Mouse (Mus musculus) forebrain, embryonic 12.5 days (tissue): Measurements from ENCODE around the gene Ptprd. TPM values are rescaled to one million over a fixed set of nuclear protein-coding genes. Genes with fewer than 3 reads are reported as not detected.
"Not testable (repeated sequence)": the region's sequence is repeated elsewhere in the genome, so short reads cannot be mapped to it uniquely, and the experiment has no call there.

Experiments
- ATAC-seq: fragments of 200-750 bp; cut with Nextera tagmentation; 2 replicates; pipeline ENCODE4 v1.8.0; 2017; ENCODE audit warnings: moderate TSS enrichment; ENCODE audit not compliant: low FRiP score
- H3K27ac ChIP-seq: fragments of 300-500 bp; sonication (generic); 2 replicates; pipeline ENCODE4 v1.5.1; 2016; ENCODE audit warnings: mild to moderate bottlenecking
- H3K27me3 ChIP-seq: fragments of 300-500 bp; sonication (generic); 2 replicates; pipeline ENCODE4 v1.6.1; 2016; ENCODE audit warnings: mild to moderate bottlenecking
- H3K36me3 ChIP-seq: fragments of 300-500 bp; sonication (generic); replicated peaks from 2 replicates; pipeline ENCODE4 v1.6.1; 2016; ENCODE audit warnings: mild to moderate bottlenecking
- H3K4me1 ChIP-seq: fragments of 300-500 bp; sonication (generic); 2 replicates; pipeline ENCODE4 v1.6.1; 2016
- H3K4me2 ChIP-seq: fragments of 300-500 bp; sonication (generic); 2 replicates; pipeline ENCODE4 v1.6.1; 2016; ENCODE audit warnings: mild to moderate bottlenecking, moderate library complexity
- H3K4me3 ChIP-seq: fragments of 300-500 bp; sonication (generic); replicated peaks from 2 replicates; pipeline ENCODE4 v1.5.1; 2016; ENCODE audit warnings: mild to moderate bottlenecking
- H3K9ac ChIP-seq: fragments of 300-500 bp; sonication (generic); 2 replicates; pipeline ENCODE4 v1.6.1; 2016; ENCODE audit warnings: mild to moderate bottlenecking
- H3K9me3 ChIP-seq: fragments of 300-500 bp; sonication (generic); 2 replicates; pipeline ENCODE4 v1.6.1; 2016
- WGBS: fragments of 180-500 bp; shearing (Covaris S2); methylation state at CpG from one replicate; pipeline ENCODE4 v1.1.7; 2016; 5-methylcytosine and 5-hydroxymethylcytosine counted together
- polyA plus RNA-seq: library from polyadenylated mRNA; unstranded; fragments of >200 nt; fragmentation: Nextera tagmentation; extraction: Ambion mirVana; gene quantifications from 2 replicates; pipeline ENCODE4 v1.2.1, GENCODE M21; 2016

The Ptprd gene
- polyA plus RNA-seq, 1 experiment from 2014 or later: 52.0 TPM

DNA sequence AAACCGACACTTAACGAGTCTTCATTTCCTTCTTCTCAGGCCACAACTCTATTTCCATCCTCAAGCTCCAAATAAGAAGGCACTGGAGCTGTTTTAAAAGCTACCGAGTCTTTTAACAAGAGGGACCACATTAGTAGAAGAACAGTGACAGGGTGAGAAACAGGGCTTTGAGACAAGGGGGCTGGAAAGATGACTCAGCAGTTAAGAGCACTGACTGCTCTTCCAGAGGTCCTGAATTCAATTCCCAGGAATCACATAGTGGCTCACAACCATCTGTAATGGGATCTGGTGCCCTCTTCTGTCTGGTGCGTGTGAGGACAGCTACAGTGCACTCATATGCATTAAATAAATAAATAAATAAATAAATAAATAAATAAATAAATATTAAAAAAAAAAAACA is 2174.6 kb downstream of the Ptprd start:
- not testable (repeated sequence) for H3K4me3 ChIP-seq, H3K36me3 ChIP-seq, ATAC-seq, H3K4me1 ChIP-seq, H3K27ac ChIP-seq, H3K27me3 ChIP-seq, H3K4me2 ChIP-seq, H3K9ac ChIP-seq, H3K9me3 ChIP-seq
- WGBS: 72% methylated on average over 4 of the region's 4 CpGs

DNA sequence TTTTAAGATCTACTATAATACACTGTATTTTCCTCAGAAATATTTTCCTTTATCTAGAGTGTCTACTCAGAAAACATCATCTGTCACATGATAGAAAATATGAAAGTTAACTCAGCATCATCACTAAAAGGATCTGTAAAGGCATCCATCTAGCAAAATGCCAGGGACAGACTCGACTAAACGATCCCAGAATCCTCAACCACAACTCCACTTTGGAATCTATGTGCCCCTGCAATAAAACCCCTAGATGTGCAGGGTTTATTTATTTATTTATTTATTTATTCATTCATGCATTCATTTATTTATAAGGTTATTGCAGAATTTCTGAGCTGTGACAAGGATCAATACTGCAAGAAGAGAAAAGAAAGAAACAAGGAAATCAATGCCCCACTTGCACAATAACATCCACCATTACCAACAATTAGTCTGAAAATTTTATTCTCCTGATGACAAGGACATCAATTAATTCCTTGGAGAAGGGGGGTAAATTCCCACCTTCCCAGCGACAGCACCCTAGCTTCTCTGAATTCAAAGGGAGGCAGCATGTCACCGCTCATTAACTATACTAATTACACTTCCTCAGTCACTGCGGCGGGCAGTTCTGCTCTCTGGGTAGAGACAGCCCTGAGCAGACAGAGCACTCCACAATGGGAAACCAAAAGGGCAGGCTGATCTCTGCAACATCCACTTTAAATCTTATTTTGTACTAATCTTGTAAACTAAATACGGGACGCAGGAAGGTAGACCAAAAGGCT is 2186.0 kb downstream of the Ptprd start:
- H3K9me3 ChIP-seq: no peaks in the 10 kb centered on the region
- 30% methylated on average over 8 of the region's 8 CpGs for WGBS
- ATAC-seq: peak; percentile 93
- peak overlapping the region; percentile 40 for H3K4me2 ChIP-seq
- H3K4me3 ChIP-seq: peak overlapping the region; percentile 11; the same call in 1 of the 2 replicates
- H3K27me3 ChIP-seq: no peaks in the 10 kb centered on the region
- no peaks in the 10 kb centered on the region for H3K36me3 ChIP-seq
- H3K9ac ChIP-seq: no peak overlapping the region
- H3K27ac ChIP-seq: peak overlapping the region; percentile 68
- peaks cover 7% of the 10 kb centered on the region for H3K4me1 ChIP-seq

DNA sequence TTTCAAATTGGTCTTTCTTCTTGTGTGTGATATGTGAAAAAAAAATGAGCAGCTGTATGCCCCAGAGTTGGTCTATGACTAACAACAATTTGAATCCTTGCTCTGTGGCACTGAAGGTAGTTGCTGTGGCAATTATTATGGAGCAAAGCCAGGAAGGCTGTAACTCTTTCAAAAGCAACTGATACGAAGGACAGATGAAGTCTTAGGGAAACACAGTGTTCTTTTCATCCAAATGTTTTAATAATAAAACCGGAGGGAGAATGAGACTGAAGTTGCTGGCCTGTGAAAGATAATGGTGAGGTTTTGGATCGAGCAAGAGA is 2187.3 kb downstream of the Ptprd start:
- Histone ChIP-seq H3K4me2 (no peak overlapping the region), H3K9ac (no peak overlapping the region), H3K4me3 (no peak overlapping the region), H3K27me3 (no peaks in the 10 kb centered on the region), H3K9me3 (no peaks in the 10 kb centered on the region), H3K4me1 (peaks cover 7% of the 10 kb centered on the region), H3K36me3 (no peaks in the 10 kb centered on the region), H3K27ac (no peak overlapping the region)
- no peak for ATAC-seq
- WGBS: 63% methylated on average over 3 of the region's 3 CpGs

DNA sequence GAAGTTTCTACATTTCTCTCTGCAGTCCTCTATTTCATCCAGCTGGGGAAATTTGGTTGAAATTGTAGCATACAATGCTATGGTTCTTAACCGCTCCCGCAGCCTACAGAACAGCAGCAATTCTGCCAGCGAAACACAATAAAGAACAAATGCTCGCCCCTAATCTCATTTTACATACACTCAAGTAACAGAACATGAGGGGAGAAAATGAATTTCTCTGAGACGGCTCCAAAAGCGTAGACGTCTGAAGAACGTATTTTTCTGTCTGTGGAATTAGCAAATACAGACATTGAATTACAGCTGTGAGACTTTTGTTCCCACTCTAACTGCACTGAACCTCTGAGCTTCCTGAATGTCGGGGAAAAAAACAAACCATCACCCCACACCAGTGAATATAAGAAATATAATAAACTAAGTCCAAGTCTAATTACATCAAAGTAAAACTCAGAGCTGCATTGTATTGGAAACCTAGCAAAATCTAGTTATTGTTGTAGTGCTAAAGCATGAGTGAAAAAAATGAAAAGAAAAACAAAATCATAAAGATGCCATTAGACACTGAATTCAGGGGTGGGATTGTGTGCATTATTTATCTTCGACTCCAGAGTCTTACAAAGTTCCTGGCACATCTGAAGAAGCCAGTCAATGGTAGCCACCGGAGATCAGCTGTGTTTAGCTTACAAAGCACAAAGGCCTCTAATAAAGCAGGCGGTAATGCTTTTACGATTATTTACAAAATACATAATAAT is 2187.8 kb downstream of the Ptprd start:
- no peak overlapping the region for H3K27ac ChIP-seq
- H3K9me3 ChIP-seq: no peaks in the 10 kb centered on the region
- 61% methylated on average over 13 of the region's 13 CpGs for WGBS
- no peak for ATAC-seq
- H3K27me3 ChIP-seq: no peaks in the 10 kb centered on the region
- peaks cover 7% of the 10 kb centered on the region for H3K4me1 ChIP-seq
- no peak overlapping the region for H3K4me2 ChIP-seq
- no peaks in the 10 kb centered on the region for H3K36me3 ChIP-seq
- no peak overlapping the region for H3K4me3 ChIP-seq
- no peak overlapping the region for H3K9ac ChIP-seq

DNA sequence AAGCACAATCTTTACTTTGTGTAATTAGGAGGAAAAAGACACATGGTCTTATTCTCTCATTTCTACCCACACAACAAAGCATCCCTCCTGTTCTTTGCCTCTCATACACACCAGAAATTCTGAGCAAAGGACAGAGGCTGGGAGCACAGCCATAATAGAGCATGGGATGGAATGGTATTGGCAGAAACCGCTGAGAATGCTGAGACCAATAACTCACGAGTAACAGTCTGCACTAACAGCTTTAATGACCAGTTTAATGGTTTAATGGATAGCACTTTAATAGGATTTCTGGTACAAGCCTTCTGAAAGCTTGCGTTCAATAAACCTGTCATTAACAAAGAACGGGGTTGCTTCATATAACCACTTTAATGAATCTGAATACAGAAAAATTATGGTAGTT is 2190.1 kb downstream of the Ptprd start:
- Histone ChIP-seq H3K36me3 (no peaks in the 10 kb centered on the region), H3K4me1 (peaks cover 7% of the 10 kb centered on the region), H3K9ac (no peak overlapping the region), H3K9me3 (no peaks in the 10 kb centered on the region), H3K27me3 (no peaks in the 10 kb centered on the region), H3K4me2 (no peak overlapping the region), H3K4me3 (no peak overlapping the region), H3K27ac (no peak overlapping the region)
- ATAC-seq: no peak
- 69% methylated on average over 4 of the region's 4 CpGs for WGBS

DNA sequence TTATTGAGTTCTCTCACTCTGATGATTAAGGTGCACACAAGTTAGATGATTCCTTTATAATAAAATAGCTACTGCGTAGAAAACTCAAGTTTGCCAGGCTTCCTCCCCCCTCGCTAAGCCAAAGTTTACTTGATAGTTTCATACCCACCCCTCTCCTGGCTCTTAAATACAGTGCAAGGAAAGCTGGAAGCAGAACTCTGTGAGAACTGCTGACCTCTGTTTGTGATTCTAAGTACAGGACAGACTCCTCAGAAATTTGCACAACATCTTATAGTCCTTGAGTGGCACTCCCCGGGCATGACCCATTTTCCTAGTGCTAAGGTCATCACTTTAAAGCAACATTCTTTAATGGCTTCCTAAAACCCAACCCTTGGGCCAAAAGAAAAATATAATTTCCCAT is 2196.7 kb downstream of the Ptprd start:
- ATAC-seq: no peak
- no peak overlapping the region for H3K27ac ChIP-seq
- peaks cover 3% of the 10 kb centered on the region; the same call in 1 of the 2 replicates for H3K4me1 ChIP-seq
- no peaks in the 10 kb centered on the region for H3K9me3 ChIP-seq
- no peaks in the 10 kb centered on the region for H3K27me3 ChIP-seq
- WGBS: 95% methylated on average over 3 of the region's 3 CpGs
- H3K9ac ChIP-seq: no peak overlapping the region
- H3K4me3 ChIP-seq: no peak overlapping the region
- H3K36me3 ChIP-seq: no peaks in the 10 kb centered on the region
- no peak overlapping the region for H3K4me2 ChIP-seq

DNA sequence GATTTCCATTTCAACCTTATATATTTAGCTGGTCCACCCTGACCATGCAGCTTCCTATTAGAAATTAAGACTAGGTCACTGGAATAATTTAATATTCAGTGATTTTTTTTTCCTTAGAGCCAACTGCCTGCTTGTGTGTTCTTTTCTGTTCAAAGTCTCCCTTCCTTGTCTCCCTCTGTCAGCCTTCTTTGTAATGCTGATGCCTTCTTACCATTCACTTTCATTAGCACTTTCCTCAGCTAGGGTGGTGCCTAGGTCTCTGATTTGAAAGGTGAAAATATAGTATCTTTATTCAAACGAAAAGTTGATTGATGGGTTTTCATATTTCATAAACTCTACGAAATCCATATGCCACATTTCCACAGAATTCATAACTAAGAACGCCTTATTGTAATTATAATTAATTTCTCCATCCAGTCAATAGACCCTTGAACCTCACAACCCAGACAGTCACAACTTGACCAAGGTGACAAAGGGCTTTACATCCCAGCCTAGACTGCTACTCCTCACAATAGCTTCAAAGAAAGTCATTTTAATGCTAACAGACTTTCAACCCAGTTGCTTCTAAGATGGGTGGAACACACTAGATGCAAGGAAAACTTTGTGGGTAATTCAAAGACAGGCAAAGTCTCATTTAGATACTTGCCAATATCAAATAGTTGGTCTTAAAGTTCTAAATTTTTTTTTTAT is 2197.5 kb downstream of the Ptprd start:
- Histone ChIP-seq H3K4me2 (no peak overlapping the region), H3K27me3 (no peaks in the 10 kb centered on the region), H3K9me3 (no peaks in the 10 kb centered on the region), H3K36me3 (no peaks in the 10 kb centered on the region), H3K4me1 (peaks cover 3% of the 10 kb centered on the region; the same call in 1 of the 2 replicates), H3K27ac (no peak overlapping the region), H3K4me3 (no peak overlapping the region), H3K9ac (no peak overlapping the region)
- WGBS: 58% methylated on average over 3 of the region's 3 CpGs
- ATAC-seq: no peak

DNA sequence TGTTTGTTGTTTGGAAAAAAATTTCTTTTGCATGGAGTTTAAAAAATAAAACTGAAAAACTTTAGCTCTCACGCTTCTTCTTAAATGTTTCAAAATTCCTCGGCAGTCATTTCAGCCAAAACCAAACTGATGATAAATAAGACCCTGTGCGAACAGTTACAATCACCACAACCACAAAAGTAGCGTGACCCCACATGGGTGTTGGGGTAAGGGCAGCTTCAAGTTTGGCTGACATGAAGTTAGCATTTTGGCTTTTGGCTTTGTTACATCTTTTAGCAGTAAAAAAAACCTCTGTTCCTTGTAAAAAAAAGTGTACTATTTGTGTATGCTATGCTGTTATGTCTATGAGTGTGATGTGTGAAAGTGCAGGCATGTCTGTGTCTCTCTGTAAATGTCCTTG is 2203.2 kb downstream of the Ptprd start:
- H3K4me3 ChIP-seq: no peak overlapping the region
- H3K27me3 ChIP-seq: no peaks in the 10 kb centered on the region
- no peak overlapping the region for H3K9ac ChIP-seq
- H3K4me2 ChIP-seq: no peak overlapping the region
- no peak overlapping the region for H3K27ac ChIP-seq
- WGBS: 91% methylated on average over 4 of the region's 4 CpGs
- no peak for ATAC-seq
- no peaks in the 10 kb centered on the region for H3K36me3 ChIP-seq
- no peaks in the 10 kb centered on the region for H3K9me3 ChIP-seq
- H3K4me1 ChIP-seq: peaks cover 6% of the 10 kb centered on the region; the same call in 1 of the 2 replicates

DNA sequence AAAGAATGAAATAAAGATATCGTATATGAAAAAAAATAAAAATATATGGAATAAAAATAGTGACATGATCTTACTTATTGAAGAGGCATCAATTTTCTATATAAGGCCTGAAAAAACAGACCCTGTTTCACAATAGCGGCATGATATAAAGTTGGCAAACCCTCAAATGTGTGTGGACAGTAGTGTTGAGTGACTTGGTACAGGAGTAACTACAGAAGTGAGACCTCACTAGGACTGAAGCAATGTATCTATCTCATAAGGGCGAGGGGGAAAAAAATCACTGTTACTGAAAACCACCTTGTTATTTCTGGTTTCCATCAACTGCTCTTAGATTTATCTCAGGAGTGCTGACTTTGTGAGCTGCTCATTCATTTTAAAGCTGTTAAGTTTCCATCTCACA is 2204.5 kb downstream of the Ptprd start:
- no peak overlapping the region for H3K4me3 ChIP-seq
- no peaks in the 10 kb centered on the region for H3K36me3 ChIP-seq
- WGBS: 93% methylated on average over 3 of the region's 3 CpGs
- no peaks in the 10 kb centered on the region for H3K27me3 ChIP-seq
- no peak overlapping the region for H3K27ac ChIP-seq
- no peak overlapping the region for H3K9ac ChIP-seq
- peaks cover 6% of the 10 kb centered on the region; the same call in 1 of the 2 replicates for H3K4me1 ChIP-seq
- no peak for ATAC-seq
- no peaks in the 10 kb centered on the region for H3K9me3 ChIP-seq
- no peak overlapping the region for H3K4me2 ChIP-seq

DNA sequence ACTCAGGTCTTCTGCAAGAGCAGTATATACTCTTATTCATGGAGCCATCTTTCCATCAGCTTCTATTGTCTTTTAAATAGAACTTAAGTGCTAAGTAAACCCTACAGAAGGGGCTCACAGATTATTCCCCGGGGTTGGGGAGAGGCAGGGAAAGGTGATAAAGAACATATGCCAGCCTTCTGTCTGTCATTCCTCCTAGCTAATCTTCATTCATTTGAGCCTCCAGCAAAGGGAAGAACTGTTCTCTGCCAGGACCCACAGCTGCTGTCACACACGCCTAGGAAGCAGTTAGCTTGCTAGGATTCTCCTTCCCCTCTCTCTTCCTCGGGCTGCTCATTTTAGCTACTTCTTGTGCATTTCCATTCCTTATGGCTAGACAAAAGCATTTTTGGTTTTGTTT is 2205.0 kb downstream of the Ptprd start:
- Histone ChIP-seq H3K4me3 (no peak overlapping the region), H3K27me3 (no peaks in the 10 kb centered on the region), H3K4me2 (no peak overlapping the region), H3K36me3 (no peaks in the 10 kb centered on the region), H3K9ac (no peak overlapping the region), H3K9me3 (no peaks in the 10 kb centered on the region), H3K4me1 (peaks cover 6% of the 10 kb centered on the region; the same call in 1 of the 2 replicates), H3K27ac (no peak overlapping the region)
- WGBS: 37% methylated on average over 3 of the region's 3 CpGs
- peak; percentile 42; the same call in 1 of the 2 replicates for ATAC-seq

DNA sequence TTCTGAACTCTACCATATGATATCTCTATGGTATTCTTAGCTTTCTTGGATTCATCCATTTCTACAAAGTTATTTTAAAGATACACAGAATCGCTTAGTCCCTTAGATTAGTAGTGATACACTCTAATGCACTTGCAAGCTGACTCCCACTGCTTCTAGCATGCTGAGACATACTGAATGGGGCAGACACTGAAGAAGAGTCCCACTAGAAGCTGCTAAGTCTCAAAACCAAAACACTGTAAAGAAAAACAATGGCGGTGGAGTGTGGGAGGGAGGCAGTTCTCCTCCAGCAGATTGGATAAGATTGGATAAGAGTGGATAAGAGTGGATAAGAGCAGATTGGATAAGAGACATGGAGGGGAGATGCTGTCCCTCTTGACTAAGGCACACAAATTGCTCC is 2207.6 kb downstream of the Ptprd start:
- Histone ChIP-seq H3K4me1 (peaks cover 6% of the 10 kb centered on the region; the same call in 1 of the 2 replicates), H3K4me3 (no peak overlapping the region), H3K36me3 (no peaks in the 10 kb centered on the region), H3K4me2 (no peak overlapping the region), H3K27me3 (no peaks in the 10 kb centered on the region), H3K27ac (no peak overlapping the region), H3K9ac (no peak overlapping the region), H3K9me3 (no peaks in the 10 kb centered on the region)
- WGBS: 82% methylated on average over 2 of the region's 2 CpGs
- no peak for ATAC-seq

DNA sequence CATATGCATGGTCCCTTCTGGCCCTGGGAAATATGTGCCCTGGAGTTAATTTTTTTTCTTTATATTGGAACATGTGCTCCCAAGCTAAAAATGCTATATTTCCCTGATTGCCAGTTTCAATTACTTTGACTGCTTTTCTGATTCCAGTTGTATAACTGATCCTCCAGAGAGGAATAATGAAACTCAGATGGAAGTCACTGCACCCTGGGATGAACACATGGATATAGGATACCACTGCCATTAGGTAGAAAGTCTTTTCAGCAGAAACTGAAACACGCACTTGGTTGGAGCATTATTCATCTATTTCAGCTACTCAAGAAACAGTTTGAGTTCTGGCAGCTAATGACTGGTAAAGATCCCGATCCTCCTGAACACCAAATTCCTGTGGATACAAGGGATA is 2211.5 kb downstream of the Ptprd start:
- Histone ChIP-seq H3K4me2 (no peak overlapping the region), H3K27me3 (no peaks in the 10 kb centered on the region), H3K9me3 (no peaks in the 10 kb centered on the region), H3K4me1 (peaks cover 3% of the 10 kb centered on the region; the same call in 1 of the 2 replicates), H3K36me3 (no peaks in the 10 kb centered on the region), H3K9ac (no peak overlapping the region), H3K4me3 (no peak overlapping the region), H3K27ac (no peak overlapping the region)
- 84% methylated on average over 2 of the region's 2 CpGs for WGBS
- ATAC-seq: no peak
